Mouse (Mus musculus) brain, embryonic 14.5 days (tissue): ENCODE measurements around the gene Gm42715.

Experiments used
- CTCF ChIP-seq: fragments of 200-500 bp; IDR thresholded peaks from 2 replicates; pipeline ENCODE4 v1.5.1; 2012; ENCODE audit warnings: inconsistent platforms, mild to moderate bottlenecking, moderate library complexity, borderline replicate concordance; ENCODE audit not compliant: insufficient read depth, insufficient read length; ENCODE audit errors: extremely low read depth
- POLR2A ChIP-seq: fragments of 200-500 bp; IDR thresholded peaks from 2 replicates; pipeline ENCODE4 v1.6.1; 2012; ENCODE audit warnings: mild to moderate bottlenecking, inconsistent platforms, borderline replicate concordance; ENCODE audit not compliant: poor library complexity, insufficient read depth, insufficient read length, severe bottlenecking; ENCODE audit errors: extremely low read depth

GRCm38 (mm10) chr7:127513016-127513390 is 6.4 kb upstream of the Gm42715 start:
- TF ChIP-seq POLR2A (no peak), CTCF (no peak)
